Mouse (Mus musculus) ES-E14 (cell line): ENCODE measurements at regions not wholly inside any gene's neighbourhood (a gene's known extent, or its start where the extent isn't known, plus 50 kb on each side); places are given as distances from the start of the nearest gene placed in this dataset.

Source experiments
- DNase-seq: peaks from one replicate; pipeline ENCODE4 v3.0.0-alpha.2; 2013; ENCODE audit warnings: low read depth, low spot score
- H3K27ac ChIP-seq: 2 replicates; pipeline ENCODE4 v1.5.1; 2012; ENCODE audit warnings: low read depth, mild to moderate bottlenecking, low read length, moderate library complexity, mixed read lengths; ENCODE audit not compliant: poor library complexity, insufficient read depth, severe bottlenecking
- H3K36me3 ChIP-seq: 2 replicates; pipeline ENCODE4 v1.6.1; 2012; ENCODE audit warnings: mild to moderate bottlenecking, low read length, moderate library complexity, mixed read lengths; ENCODE audit not compliant: control insufficient read depth, poor library complexity, insufficient read depth, severe bottlenecking
- H3K4me1 ChIP-seq, 2 experiments: fragments of 150-350 bp in 1 of 2; sonication (generic) in 1 of 2; 2 replicates each; pipeline ENCODE4 v1.6.1; 2012; ENCODE audit warnings: low read length in 2 of 2, mild to moderate bottlenecking in 1 of 2, mixed read lengths in 1 of 2; ENCODE audit not compliant: control insufficient read depth in 2 of 2, insufficient read depth in 2 of 2, poor library complexity in 1 of 2
- H3K4me3 ChIP-seq, 2 experiments: fragments of 150-350 bp in 1 of 2; sonication (generic) in 1 of 2; 2 replicates each; pipeline ENCODE4 v1.5.1; 2012; ENCODE audit warnings: low read length in 2 of 2, low read depth in 1 of 2, mild to moderate bottlenecking in 1 of 2, mixed read lengths in 1 of 2; ENCODE audit not compliant: insufficient read depth in 1 of 2, poor library complexity in 1 of 2, severe bottlenecking in 1 of 2
- H3K9ac ChIP-seq: 2 replicates; pipeline ENCODE4 v1.6.1; 2012; ENCODE audit warnings: low read depth, mild to moderate bottlenecking, low read length, mixed read lengths; ENCODE audit not compliant: poor library complexity, insufficient read depth, severe bottlenecking
- H3K9me3 ChIP-seq: fragments of 150-350 bp; sonication (generic); 2 replicates; pipeline ENCODE4 v1.6.1; 2012; ENCODE audit warnings: low read depth, mild to moderate bottlenecking, low read length; ENCODE audit not compliant: control insufficient read depth, insufficient read depth
- CHD2 ChIP-seq: IDR thresholded peaks from 2 replicates; pipeline ENCODE4 v1.6.1; 2014; ENCODE audit warnings: mild to moderate bottlenecking, low read depth, low read length, inconsistent platforms
- HCFC1 ChIP-seq: IDR thresholded peaks from 2 replicates; pipeline ENCODE4 v1.6.1; 2012; ENCODE audit warnings: low read length, inconsistent platforms, borderline replicate concordance; ENCODE audit not compliant: insufficient read depth
- MAFK ChIP-seq: IDR thresholded peaks from 2 replicates; pipeline ENCODE4 v1.6.1; 2014; ENCODE audit warnings: mild to moderate bottlenecking, low read depth, low read length, inconsistent platforms; ENCODE audit not compliant: insufficient read depth
- ZC3H11A ChIP-seq: IDR thresholded peaks from 2 replicates; pipeline ENCODE4 v1.6.1; 2012; ENCODE audit warnings: low read depth, mild to moderate bottlenecking, inconsistent platforms, low read length, borderline replicate concordance
- ZNF384 ChIP-seq: IDR thresholded peaks from 2 replicates; pipeline ENCODE4 v1.6.1; 2012; ENCODE audit warnings: low read depth, low read length, inconsistent platforms
- in situ Hi-C, 2 experiments: fragments of 600-800 bp; cut with MboI; formaldehyde crosslinking; loops; one replicate each; pipeline ENCODE4 v1.15.1; 2025; ENCODE audit warnings: low sequenced_read_pairs in 2 of 2, inconsistent platforms in 1 of 2; ENCODE audit not compliant: unreplicated experiment in 2 of 2

DNA sequence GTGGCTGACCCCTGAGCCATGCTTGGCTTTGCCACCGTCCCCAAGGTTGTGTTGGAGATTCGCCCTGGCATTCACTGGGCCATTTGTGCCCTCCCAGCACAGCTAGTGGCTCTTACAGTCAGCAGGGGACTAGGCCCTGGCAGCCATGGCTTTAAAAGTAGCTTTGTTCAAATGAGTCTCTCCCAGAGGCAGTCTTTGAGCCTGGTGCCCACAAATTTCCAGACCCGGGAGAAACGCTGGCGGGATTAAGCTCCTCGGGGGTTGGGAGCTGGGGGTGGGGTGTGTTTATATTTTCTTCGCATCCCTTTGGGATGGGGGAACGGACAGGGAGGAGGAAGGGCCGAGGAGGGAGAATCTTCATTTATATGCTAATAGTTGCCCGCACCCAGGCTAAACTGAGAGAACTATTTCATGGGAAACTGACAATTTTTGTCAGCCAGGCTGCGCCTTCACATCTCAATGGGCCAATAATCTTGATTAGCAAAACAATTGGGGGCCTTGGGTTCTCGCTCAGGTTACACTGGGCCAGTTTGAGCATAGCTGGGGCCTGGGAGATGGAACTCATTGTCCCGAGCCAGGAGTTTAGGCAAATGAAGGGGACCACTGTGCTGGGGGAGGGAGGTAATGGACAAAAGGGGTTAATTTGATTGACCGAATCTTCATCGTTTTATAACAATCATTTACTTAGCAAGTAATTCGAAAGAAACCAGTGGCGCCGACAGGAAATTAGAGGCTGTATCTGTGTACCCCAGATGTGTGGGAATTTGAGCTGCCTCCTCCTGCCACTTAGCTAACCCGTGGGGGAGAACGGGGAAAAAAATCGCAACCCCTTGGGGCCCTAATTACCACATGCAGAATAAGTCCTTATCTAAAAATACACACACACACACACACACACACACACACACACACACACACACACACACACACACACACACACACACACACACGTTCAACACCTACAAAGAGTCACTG lies 227.7 kb upstream of the Sall1 start:
- Histone ChIP-seq H3K9ac (no peak overlapping the region), H3K27ac (peak overlapping the region; percentile 44), H3K9me3 (no peaks in the 10 kb centered on the region), H3K4me1 (peaks cover 6 to 17% of the 10 kb centered on the region in 2 experiments), H3K4me3 (peak overlapping the region; percentile 33 to 43; a peak in 3 of 4 replicates), H3K36me3 (no peaks in the 10 kb centered on the region)
- in situ Hi-C loops: no loop called here
- peak; percentile 78 for DNase-seq
- TF ChIP-seq ZNF384: no peak
- TF ChIP-seq CHD2: peak; percentile 40; the same call in 1 of the 2 replicates
- no peak for TF ChIP-seq ZC3H11A
- no peak for TF ChIP-seq HCFC1
- no peak for TF ChIP-seq MAFK

DNA sequence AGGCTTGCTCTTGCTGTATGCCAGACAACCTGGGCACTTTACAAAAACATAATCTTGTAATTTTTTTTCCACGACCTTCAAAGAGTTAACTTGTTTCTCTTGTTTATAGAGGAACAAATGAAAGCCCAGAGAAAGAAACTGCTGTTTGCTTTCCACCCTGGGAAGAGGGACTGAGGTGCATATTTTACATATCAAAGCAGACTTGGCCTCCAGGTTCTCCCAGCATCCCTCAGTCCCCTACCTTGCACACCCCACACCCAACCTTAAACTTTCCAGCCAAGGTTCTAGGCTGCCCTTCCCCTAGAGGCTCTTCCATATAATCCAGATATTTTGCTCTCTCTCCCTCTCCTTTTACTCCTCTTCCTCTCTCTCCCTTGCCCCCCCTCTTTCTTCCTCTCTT lies 226.0 kb upstream of the Sall1 start:
- in situ Hi-C loops: no loop called here
- H3K4me1 ChIP-seq: peaks cover 6 to 17% of the 10 kb centered on the region in 2 experiments
- H3K9me3 ChIP-seq: no peaks in the 10 kb centered on the region
- TF ChIP-seq ZNF384 (no peak), HCFC1 (no peak), MAFK (no peak), ZC3H11A (no peak)
- no peak for DNase-seq
- no peaks in the 10 kb centered on the region for H3K36me3 ChIP-seq
- H3K9ac ChIP-seq: no peak overlapping the region
- H3K27ac ChIP-seq: no peak overlapping the region; the same call in 1 of the 2 replicates
- H3K4me3 ChIP-seq: no peak overlapping the region

DNA sequence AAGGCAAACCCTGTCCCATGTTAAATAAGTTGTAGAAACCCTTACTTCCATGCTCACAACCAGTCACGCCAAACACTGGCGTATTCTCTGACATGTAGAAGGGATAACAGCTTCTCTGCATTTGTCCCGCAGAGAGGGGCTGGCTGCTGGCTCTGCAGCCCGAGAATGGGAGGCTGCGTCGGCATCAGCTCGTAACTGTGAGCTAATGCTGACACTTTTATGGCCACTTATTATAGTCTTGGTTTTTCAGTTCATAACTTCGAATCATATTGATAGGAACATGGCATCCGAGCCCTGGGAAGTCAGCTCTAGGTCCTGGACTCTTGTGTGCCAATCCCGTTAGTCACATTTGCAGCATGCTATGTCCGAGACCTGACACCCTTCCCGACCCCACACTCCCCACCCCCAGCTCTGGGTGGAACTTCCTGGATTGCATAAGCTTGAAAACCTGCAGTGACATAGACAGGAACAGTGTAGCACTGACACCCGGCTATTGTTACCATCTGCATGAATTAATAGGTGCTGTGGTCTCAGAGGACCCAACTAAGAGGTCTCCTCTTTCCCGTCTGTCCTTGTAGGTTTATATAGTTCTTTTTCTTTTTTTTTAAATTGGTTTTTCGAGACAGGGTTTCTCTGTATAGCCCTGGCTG lies 217.3 kb upstream of the Sall1 start:
- in situ Hi-C loops: no loop called here
- H3K4me3 ChIP-seq: no peak overlapping the region
- TF ChIP-seq MAFK: no peak
- TF ChIP-seq ZC3H11A: no peak
- no peak for TF ChIP-seq ZNF384
- TF ChIP-seq CHD2: no peak
- TF ChIP-seq HCFC1: no peak
- DNase-seq: no peak
- no peak overlapping the region for H3K9ac ChIP-seq
- no peaks in the 10 kb centered on the region; a peak in 1 of 4 replicates for H3K4me1 ChIP-seq
- no peak overlapping the region for H3K27ac ChIP-seq
- H3K36me3 ChIP-seq: no peaks in the 10 kb centered on the region
- no peaks in the 10 kb centered on the region for H3K9me3 ChIP-seq

DNA sequence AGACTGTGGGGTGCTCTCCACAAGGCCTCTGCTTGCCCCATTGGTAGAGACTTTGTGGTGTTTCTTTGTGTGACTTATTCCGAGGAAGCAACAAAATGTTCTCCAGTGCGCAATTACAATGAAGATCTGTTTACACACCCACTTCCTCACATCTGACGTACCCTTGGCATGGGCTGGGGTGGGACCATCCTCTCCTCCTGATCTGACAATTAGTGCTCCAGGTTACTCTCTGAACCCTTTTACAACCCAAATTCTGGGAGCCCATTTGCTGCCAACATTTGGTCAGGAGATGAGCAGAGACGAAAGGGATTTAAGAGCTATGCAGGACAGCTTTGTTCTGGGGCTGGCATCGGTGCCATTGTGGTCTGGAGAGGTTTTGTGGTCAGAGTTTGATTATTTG lies 215.9 kb upstream of the Sall1 start:
- in situ Hi-C loops: no loop called here
- no peaks in the 10 kb centered on the region for H3K36me3 ChIP-seq
- DNase-seq: no peak
- H3K4me1 ChIP-seq: peaks cover 0 to 4% of the 10 kb centered on the region in 2 experiments; a peak in 1 of 4 replicates
- no peak overlapping the region for H3K27ac ChIP-seq
- TF ChIP-seq ZNF384 (no peak), MAFK (no peak), ZC3H11A (no peak)
- no peak overlapping the region for H3K9ac ChIP-seq
- H3K4me3 ChIP-seq: no peak overlapping the region
- no peaks in the 10 kb centered on the region for H3K9me3 ChIP-seq
